Mouse (Mus musculus): Measurements from ENCODE around the gene Mrgprf. TPM values are rescaled to one million over a fixed set of nuclear protein-coding genes. Genes with fewer than 3 reads are reported as not detected.
A peak's percentile ranks its signal among the peaks of the same experiment; 100 is the strongest.

Gene Mrgprf
- total and polyA plus RNA-seq, 2 experiments: 0.48 TPM; not detected in 1

DNA sequence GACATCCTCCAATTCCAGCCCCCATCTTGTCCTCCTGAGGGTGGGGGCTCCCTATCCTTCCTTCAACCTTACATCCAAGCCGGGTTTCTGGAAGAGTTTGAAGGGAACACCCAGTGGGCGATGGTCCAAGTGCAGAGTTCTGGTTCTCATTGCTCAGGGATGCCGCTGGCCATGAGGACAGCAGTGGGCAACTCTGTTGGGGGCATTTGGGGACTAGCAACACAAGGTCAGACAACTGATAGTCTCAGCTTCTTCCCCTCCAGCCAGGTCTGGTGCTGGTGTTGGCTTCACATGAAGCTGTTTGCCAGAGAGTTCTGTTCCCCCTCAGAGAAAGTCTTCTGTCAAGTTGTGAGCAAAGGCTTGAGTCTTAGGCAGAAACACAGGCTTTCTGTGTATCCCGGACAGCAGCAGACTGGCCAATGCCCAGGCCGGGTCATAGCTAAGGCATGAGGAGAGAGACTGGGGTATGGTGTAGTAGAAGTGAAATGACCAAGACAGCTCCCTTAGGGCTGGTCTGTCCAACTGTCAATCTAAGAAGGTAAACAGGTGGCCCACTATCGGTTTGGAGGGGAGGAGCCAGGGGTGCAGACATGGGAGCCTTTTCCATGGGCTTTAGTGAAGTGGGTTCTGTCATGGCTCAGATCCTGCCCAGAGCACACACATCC lies 845 bp downstream of the Mrgprf start:
- no peaks in the 10 kb centered on the region for H3K79me2 ChIP-seq (ENCODE audit: control insufficient read depth, insufficient read depth, low read length)
- H3K4me3 ChIP-seq (ENCODE audit: insufficient read depth, low read depth, low read length): no peak overlapping the region
- H3K27ac ChIP-seq (replicated peaks; ENCODE audit: insufficient read depth, low read depth, low read length): no peak overlapping the region
- H3K9ac ChIP-seq (ENCODE audit: low read depth, low read length): no peak overlapping the region
- TF ChIP-seq POLR2A (IDR thresholded peaks at IDR 0.05; ENCODE audit: extremely low read depth, insufficient read depth, low read length): no peak
- TF ChIP-seq CTCF (IDR thresholded peaks at IDR 0.05; ENCODE audit: low read depth, low read length): no peak
- H3K36me3 ChIP-seq (ENCODE audit: control insufficient read depth, insufficient read depth, low read length): no peaks in the 10 kb centered on the region
- no peaks in the 10 kb centered on the region for H3K4me1 ChIP-seq (ENCODE audit: control insufficient read depth, insufficient read depth, low read length)
- 83% methylated on average over 6 of the region's 6 CpGs for WGBS
- DNase-seq (ENCODE audit: extremely low read depth, low read depth, low spot score): no peak
- no peaks in the 10 kb centered on the region for H3K27me3 ChIP-seq (ENCODE audit: control insufficient read depth, insufficient read depth, low read length)

DNA sequence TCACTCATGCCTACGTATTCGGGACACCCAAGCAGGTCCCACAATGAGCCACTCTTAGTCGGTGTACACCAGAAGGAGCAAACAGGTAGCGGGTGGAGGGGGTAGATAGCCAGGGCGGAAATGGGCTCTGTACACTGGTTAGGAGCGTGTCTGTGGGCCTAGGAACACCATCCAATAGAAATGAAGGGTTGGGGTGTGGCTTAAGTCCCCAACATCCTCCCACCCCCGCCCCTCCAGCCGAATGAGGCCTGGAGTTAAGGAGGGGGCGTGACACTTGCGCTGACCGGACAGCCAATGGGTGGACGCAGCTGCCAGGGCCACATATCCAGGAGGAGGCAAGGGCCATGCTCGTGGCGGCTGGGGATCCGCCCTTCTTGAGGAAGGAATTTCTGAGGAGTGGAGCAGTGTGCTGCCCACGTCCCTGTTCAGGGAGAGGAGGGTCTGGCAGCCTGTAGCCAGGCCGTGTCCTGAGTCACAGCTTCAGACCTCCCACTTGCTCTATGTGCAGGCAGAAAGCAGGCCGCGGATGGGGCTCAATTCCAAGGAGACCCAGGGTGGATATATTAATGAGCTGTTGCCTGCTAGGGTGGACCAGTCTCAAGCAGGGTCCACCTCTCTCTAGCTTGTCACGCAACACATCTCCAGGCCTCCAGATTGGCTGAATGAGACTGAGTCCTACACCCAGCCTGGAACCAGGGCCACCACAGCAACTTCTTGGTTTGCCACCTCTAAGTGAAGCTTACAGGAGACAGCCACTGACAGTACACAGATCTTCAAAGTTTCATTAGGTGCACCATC lies 2.1 kb downstream of the Mrgprf start:
- no peak overlapping the region for H3K9ac ChIP-seq (ENCODE audit: low read depth, low read length)

DNA sequence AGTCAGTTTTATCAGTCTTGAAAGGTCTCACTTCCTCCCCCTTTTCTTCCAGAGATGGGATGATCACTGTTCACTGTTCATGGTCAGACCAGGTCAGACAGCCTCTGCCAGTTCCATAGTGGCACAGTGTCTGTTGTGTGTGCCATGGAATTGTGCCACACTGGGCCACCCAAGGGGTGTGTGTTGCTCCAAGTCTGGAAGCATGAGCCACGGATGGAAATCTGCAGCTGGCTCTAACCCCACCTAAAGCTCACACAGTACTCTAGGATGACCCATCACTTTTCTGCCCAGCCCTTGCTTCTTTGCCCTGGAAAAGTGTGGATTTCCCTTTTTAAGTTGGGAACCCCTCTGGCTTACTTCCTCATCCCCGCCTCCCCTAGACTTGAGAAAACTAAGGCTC lies 3.5 kb downstream of the Mrgprf start:
- 75% methylated on average over 2 of the region's 2 CpGs for WGBS
- no peak overlapping the region for H3K27ac ChIP-seq (replicated peaks; ENCODE audit: insufficient read depth, low read depth, low read length)

More for the DNA sequence above, 2.1 kb downstream of the Mrgprf start:
- H3K4me3 ChIP-seq (ENCODE audit: insufficient read depth, low read depth, low read length): no peak overlapping the region
- WGBS: 34% methylated on average over 20 of the region's 20 CpGs
- H3K79me2 ChIP-seq (ENCODE audit: control insufficient read depth, insufficient read depth, low read length): no peaks in the 10 kb centered on the region
- no peaks in the 10 kb centered on the region for H3K36me3 ChIP-seq (ENCODE audit: control insufficient read depth, insufficient read depth, low read length)
- TF ChIP-seq POLR2A (IDR thresholded peaks at IDR 0.05; ENCODE audit: extremely low read depth, insufficient read depth, low read length): no peak
- TF ChIP-seq CTCF (IDR thresholded peaks at IDR 0.05; ENCODE audit: low read depth, low read length): no peak
- no peaks in the 10 kb centered on the region for H3K4me1 ChIP-seq (ENCODE audit: control insufficient read depth, insufficient read depth, low read length)
- H3K27me3 ChIP-seq (ENCODE audit: control insufficient read depth, insufficient read depth, low read length): no peaks in the 10 kb centered on the region
- no peak overlapping the region for H3K27ac ChIP-seq (replicated peaks; ENCODE audit: insufficient read depth, low read depth, low read length)
- peak; percentile 4 for DNase-seq (ENCODE audit: extremely low read depth, low read depth, low spot score)

DNA sequence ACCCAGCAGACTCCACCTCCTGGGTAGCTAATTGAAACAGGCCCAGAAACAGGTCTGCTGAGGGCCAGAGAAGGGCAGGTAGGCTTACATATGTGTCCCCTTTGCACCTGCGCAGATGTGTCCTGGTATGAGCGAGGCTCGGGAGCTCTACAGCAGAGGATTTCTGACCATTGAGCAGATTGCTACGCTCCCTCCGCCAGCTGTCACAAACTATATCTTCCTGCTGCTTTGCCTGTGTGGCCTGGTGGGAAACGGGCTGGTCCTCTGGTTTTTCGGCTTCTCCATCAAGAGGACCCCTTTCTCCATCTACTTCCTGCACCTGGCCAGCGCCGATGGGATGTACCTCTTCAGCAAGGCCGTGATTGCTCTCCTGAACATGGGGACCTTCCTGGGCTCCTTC lies 7.0 kb downstream of the Mrgprf start:
- TF ChIP-seq POLR2A (IDR thresholded peaks at IDR 0.05; ENCODE audit: extremely low read depth, insufficient read depth, low read length) (no peak), CTCF (IDR thresholded peaks at IDR 0.05; ENCODE audit: low read depth, low read length) (no peak)
- H3K27ac ChIP-seq (replicated peaks; ENCODE audit: insufficient read depth, low read depth, low read length): no peak overlapping the region
- H3K79me2 ChIP-seq (ENCODE audit: control insufficient read depth, insufficient read depth, low read length): no peaks in the 10 kb centered on the region
- H3K9ac ChIP-seq (ENCODE audit: low read depth, low read length): no peak overlapping the region
- H3K27me3 ChIP-seq (ENCODE audit: control insufficient read depth, insufficient read depth, low read length): no peaks in the 10 kb centered on the region
- H3K4me3 ChIP-seq (ENCODE audit: insufficient read depth, low read depth, low read length): no peak overlapping the region
- WGBS: 89% methylated on average over 10 of the region's 10 CpGs
- H3K4me1 ChIP-seq (ENCODE audit: control insufficient read depth, insufficient read depth, low read length): no peaks in the 10 kb centered on the region
- DNase-seq (ENCODE audit: extremely low read depth, low read depth, low spot score): no peak
- H3K36me3 ChIP-seq (ENCODE audit: control insufficient read depth, insufficient read depth, low read length): no peaks in the 10 kb centered on the region

More for the DNA sequence above, 3.5 kb downstream of the Mrgprf start:
- Histone ChIP-seq H3K9ac (ENCODE audit: low read depth, low read length) (no peak overlapping the region), H3K79me2 (ENCODE audit: control insufficient read depth, insufficient read depth, low read length) (no peaks in the 10 kb centered on the region), H3K4me1 (ENCODE audit: control insufficient read depth, insufficient read depth, low read length) (no peaks in the 10 kb centered on the region), H3K27me3 (ENCODE audit: control insufficient read depth, insufficient read depth, low read length) (no peaks in the 10 kb centered on the region), H3K36me3 (ENCODE audit: control insufficient read depth, insufficient read depth, low read length) (no peaks in the 10 kb centered on the region), H3K4me3 (ENCODE audit: insufficient read depth, low read depth, low read length) (no peak overlapping the region)
- DNase-seq (ENCODE audit: extremely low read depth, low read depth, low spot score): no peak
- TF ChIP-seq POLR2A (IDR thresholded peaks at IDR 0.05; ENCODE audit: extremely low read depth, insufficient read depth, low read length): no peak
- no peak for TF ChIP-seq CTCF (IDR thresholded peaks at IDR 0.05; ENCODE audit: low read depth, low read length)

GRCm38 (mm10) chr7:145308061-145308675 lies 7.5 kb downstream of the Mrgprf start:
- peak; percentile 12 for DNase-seq (ENCODE audit: extremely low read depth, low read depth, low spot score)
- no peaks in the 10 kb centered on the region for H3K36me3 ChIP-seq (ENCODE audit: control insufficient read depth, insufficient read depth, low read length)
- 72% methylated on average over 30 of the region's 30 CpGs for WGBS
- H3K27me3 ChIP-seq (ENCODE audit: control insufficient read depth, insufficient read depth, low read length): no peaks in the 10 kb centered on the region
- no peaks in the 10 kb centered on the region for H3K4me1 ChIP-seq (ENCODE audit: control insufficient read depth, insufficient read depth, low read length)
- no peak overlapping the region for H3K9ac ChIP-seq (ENCODE audit: low read depth, low read length)
- H3K27ac ChIP-seq (replicated peaks; ENCODE audit: insufficient read depth, low read depth, low read length): no peak overlapping the region
- TF ChIP-seq POLR2A (IDR thresholded peaks at IDR 0.05; ENCODE audit: extremely low read depth, insufficient read depth, low read length) (no peak), CTCF (IDR thresholded peaks at IDR 0.05; ENCODE audit: low read depth, low read length) (no peak)
- no peaks in the 10 kb centered on the region for H3K79me2 ChIP-seq (ENCODE audit: control insufficient read depth, insufficient read depth, low read length)
- no peak overlapping the region for H3K4me3 ChIP-seq (ENCODE audit: insufficient read depth, low read depth, low read length)
